Comparison of ENCODE assay signal across 11 mouse cellular contexts in the genomic region with DNA sequence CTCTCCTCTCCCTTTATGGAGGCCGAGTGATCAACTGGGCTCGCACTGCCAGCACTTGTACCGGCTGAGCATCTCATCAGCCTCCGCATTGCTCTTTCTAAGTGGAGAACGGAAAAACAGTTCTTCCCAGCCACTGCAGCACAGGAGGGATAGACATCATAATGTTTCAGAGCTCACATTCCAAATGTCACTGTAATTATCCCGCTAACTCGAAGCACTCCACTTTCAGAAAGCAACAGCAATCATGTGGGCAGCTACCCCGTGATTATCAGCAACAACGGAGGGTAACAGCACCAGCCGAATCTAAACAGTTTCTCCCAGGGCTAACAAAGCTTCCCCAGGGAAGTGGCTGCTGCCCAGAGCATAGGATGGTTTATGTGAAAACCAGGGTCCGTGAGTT.
A peak's percentile ranks its signal among the peaks of the same experiment; 100 is the strongest.
DNase-seq lines count a peak whose midpoint lies in the region; ATAC-seq lines count a peak whose summit lies in the region.
"Had no signal": no experiment of that assay in that cellular context is flagged by ENCODE, and none has a peak within 500 bp of the region (broad histone marks: within the 10 kb centered on the region; RNA-seq: fewer than 3 reads in every experiment).

No protein-coding gene starts in this region.

- peak overlapping the region; percentile 25; the same call in 1 of the 2 replicates for H3K4me2 ChIP-seq in heart, embryonic 16.5 days (ENCODE audit: low read depth, low read length)
- no peak overlapping the region for H3K4me2 ChIP-seq in embryonic facial prominence, embryonic 13.5 days
- no peak overlapping the region for H3K4me2 ChIP-seq in limb, embryonic 13.5 days (replicated peaks)
- no peak overlapping the region for H3K4me2 ChIP-seq in neural tube, embryonic 15.5 days
- H3K4me2 ChIP-seq: liver, embryonic 12.5 days had no signal

- no peaks in the 10 kb centered on the region for H3K9me3 ChIP-seq in heart, embryonic 16.5 days (replicated peaks; ENCODE audit: control insufficient read depth, low read length)
- H3K9me3 ChIP-seq in embryonic facial prominence, embryonic 13.5 days, result no peaks in the 10 kb centered on the region
- H3K9me3 ChIP-seq in limb, embryonic 13.5 days, result no peaks in the 10 kb centered on the region
- H3K9me3 ChIP-seq in neural tube, embryonic 15.5 days (replicated peaks), result no peaks in the 10 kb centered on the region
- H3K9me3 ChIP-seq: liver, embryonic 12.5 days had no signal

- no peaks in the 10 kb centered on the region for H3K36me3 ChIP-seq in heart, embryonic 16.5 days (ENCODE audit: control insufficient read depth, insufficient read depth)
- H3K36me3 ChIP-seq in embryonic facial prominence, embryonic 13.5 days, result peaks cover 31% of the 10 kb centered on the region
- H3K36me3 ChIP-seq in limb, embryonic 13.5 days, result peaks cover 44% of the 10 kb centered on the region
- H3K36me3 ChIP-seq in neural tube, embryonic 15.5 days, result no peaks in the 10 kb centered on the region

- no peaks in the 10 kb centered on the region for H3K27me3 ChIP-seq in heart, embryonic 16.5 days (ENCODE audit: control insufficient read depth, insufficient read depth, low read length)
- H3K27me3 ChIP-seq in embryonic facial prominence, embryonic 13.5 days, result no peaks in the 10 kb centered on the region
- no peaks in the 10 kb centered on the region for H3K27me3 ChIP-seq in limb, embryonic 13.5 days
- no peaks in the 10 kb centered on the region for H3K27me3 ChIP-seq in neural tube, embryonic 15.5 days (replicated peaks)
- H3K27me3 ChIP-seq: CH12.LX; liver, embryonic 12.5 days had no signal

- H3K4me3 ChIP-seq in heart, embryonic 16.5 days (ENCODE audit: low read length), result no peak overlapping the region
- H3K4me3 ChIP-seq in embryonic facial prominence, embryonic 13.5 days, result no peak overlapping the region
- no peak overlapping the region for H3K4me3 ChIP-seq in limb, embryonic 13.5 days
- H3K4me3 ChIP-seq in neural tube, embryonic 15.5 days (replicated peaks), result no peak overlapping the region
- H3K4me3 ChIP-seq: liver, embryonic 12.5 days had no signal

- DNase-seq in heart, adult 9 months (ENCODE audit: low spot score in 2 of 2), result no peak
- peak; percentile 43 to 44 for DNase-seq in frontal cortex, postnatal 36 days (ENCODE audit: low spot score in 2 of 2)
- DNase-seq in gastrocnemius, postnatal 10 days, result no peak
- DNase-seq in Muller cell, postnatal 12 days (ENCODE audit: inconsistent ontology term), result no peak
- DNase-seq: thymus, postnatal 4 days had no signal

- H3K4me1 ChIP-seq in heart, embryonic 16.5 days (ENCODE audit: control insufficient read depth, insufficient read depth, low read length), result peaks cover 18% of the 10 kb centered on the region
- H3K4me1 ChIP-seq in embryonic facial prominence, embryonic 13.5 days, result peaks cover 14% of the 10 kb centered on the region
- peaks cover 20% of the 10 kb centered on the region for H3K4me1 ChIP-seq in limb, embryonic 13.5 days
- H3K4me1 ChIP-seq in neural tube, embryonic 15.5 days, result peaks cover 6% of the 10 kb centered on the region; the same call in 1 of the 2 replicates
- H3K4me1 ChIP-seq: liver, embryonic 12.5 days had no signal

- H3K27ac ChIP-seq in heart, embryonic 16.5 days (ENCODE audit: low read length), result peak overlapping the region; percentile 72
- H3K27ac ChIP-seq in embryonic facial prominence, embryonic 13.5 days, result peak overlapping the region; percentile 69; the same call in 1 of the 2 replicates
- no peak overlapping the region for H3K27ac ChIP-seq in limb, embryonic 13.5 days
- H3K27ac ChIP-seq in neural tube, embryonic 15.5 days (replicated peaks), result no peak overlapping the region; the same call in 1 of the 2 replicates
- H3K27ac ChIP-seq: liver, embryonic 12.5 days had no signal

- WGBS in heart, embryonic 16.5 days, result 38% methylated on average over 11 of the region's 11 CpGs
- 40% methylated on average over 11 of the region's 11 CpGs for WGBS in embryonic facial prominence, embryonic 13.5 days
- WGBS in limb, embryonic 13.5 days, result 46% methylated on average over 11 of the region's 11 CpGs
- 50% methylated on average over 10 of the region's 11 CpGs for WGBS in neural tube, embryonic 15.5 days

- peak; percentile 35; the same call in 1 of the 2 replicates for ATAC-seq in heart, embryonic 16.5 days (replicated peaks; ENCODE audit: extremely low read depth, insufficient read depth, low FRiP score)
- 0 out of 2 replicates have a peak, but pooled peaks have one; percentile 26 for ATAC-seq in embryonic facial prominence, embryonic 13.5 days (ENCODE audit: insufficient number of reproducible peaks, insufficient read depth, low FRiP score, low TSS enrichment, low read depth)
- peak; percentile 18; the same call in 1 of the 2 replicates for ATAC-seq in limb, embryonic 13.5 days (ENCODE audit: low FRiP score, low read depth)
- no peak for ATAC-seq in neural tube, embryonic 15.5 days (ENCODE audit: low FRiP score)
- ATAC-seq: liver, embryonic 12.5 days had no signal

- no peak overlapping the region for H3K9ac ChIP-seq in heart, embryonic 16.5 days (ENCODE audit: low read length)
- H3K9ac ChIP-seq in embryonic facial prominence, embryonic 13.5 days, result no peak overlapping the region
- no peak overlapping the region for H3K9ac ChIP-seq in limb, embryonic 13.5 days
- no peak overlapping the region for H3K9ac ChIP-seq in neural tube, embryonic 15.5 days (replicated peaks)
- H3K9ac ChIP-seq: liver, embryonic 12.5 days had no signal

Comparison
In these comparisons a context has a peak if more than half of its experiments do, and no peak if none do; other contexts are left out.
1. H3K27ac ChIP-seq: peak in heart, embryonic 16.5 days (single experiment) and embryonic facial prominence, embryonic 13.5 days (single experiment); none in limb, embryonic 13.5 days (single experiment) and neural tube, embryonic 15.5 days (single experiment).
2. DNase-seq: peak in frontal cortex, postnatal 36 days (2 of 2); none in heart, adult 9 months (0 of 2), gastrocnemius, postnatal 10 days (single experiment) and Muller cell, postnatal 12 days (single experiment).